Mouse (Mus musculus): ENCODE measurements at regions not wholly inside any gene's neighbourhood (a gene's known extent, or its start where the extent isn't known, plus 50 kb on each side); places are given as distances from the start of the nearest gene placed in this dataset.
A peak's percentile ranks its signal among the peaks of the same experiment; 100 is the strongest.

- no peak for DNase-seq (ENCODE audit: extremely low spot score, low read depth, low spot score)
Observed at GRCm38 (mm10) chr14:8952853-8953397, 286.9 kb upstream of the 4930452B06Rik start.

DNA sequence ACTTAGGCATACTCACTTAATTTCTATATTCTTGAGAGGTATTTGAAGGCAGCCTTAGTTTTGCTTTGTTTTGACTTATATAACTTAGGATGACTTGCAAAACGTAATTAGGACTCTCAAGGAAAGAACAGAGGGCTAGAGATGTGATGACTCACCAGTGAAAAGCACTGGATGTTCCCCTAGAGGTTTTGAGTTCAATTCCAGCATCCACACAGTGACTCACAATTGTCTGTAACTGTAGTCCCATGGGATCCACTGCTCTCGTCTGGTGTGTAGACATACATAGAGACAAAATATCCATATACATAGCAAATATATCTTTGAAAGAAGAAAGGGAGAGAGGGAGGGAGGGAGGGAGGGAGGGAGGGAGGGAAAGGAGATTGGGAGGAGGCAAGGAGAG is 282.7 kb upstream of the 4930452B06Rik start:
- no peak for DNase-seq (ENCODE audit: extremely low spot score, low read depth, low spot score)

- DNase-seq (ENCODE audit: extremely low spot score, low read depth, low spot score), result no peak
Observed at GRCm38 (mm10) chr14:8946851-8947625, 281.0 kb upstream of the 4930452B06Rik start.

GRCm38 (mm10) chr14:8935121-8935520 is 269.1 kb upstream of the 4930452B06Rik start:
- peak; percentile 44 for DNase-seq (ENCODE audit: extremely low spot score, low read depth, low spot score)

Measured in hindlimb bud, embryonic 11.5 days (tissue).